Mouse (Mus musculus) midbrain, embryonic 12.5 days (tissue): ENCODE data around the gene Grin2a. TPM values are rescaled to one million over a fixed set of nuclear protein-coding genes. Genes with fewer than 3 reads are reported as not detected.

ENCODE experiments used
- ATAC-seq: fragments of 200-750 bp; cut with Nextera tagmentation; 2 replicates; pipeline ENCODE4 v1.8.0; 2017; ENCODE audit warnings: low read depth, moderate TSS enrichment, moderate library complexity; ENCODE audit not compliant: low FRiP score
- H3K27ac ChIP-seq: fragments of 300-500 bp; sonication (generic); replicated peaks from 2 replicates; pipeline ENCODE4 v1.5.1; 2016; ENCODE audit warnings: mild to moderate bottlenecking
- H3K27me3 ChIP-seq: fragments of 300-500 bp; sonication (generic); 2 replicates; pipeline ENCODE4 v1.6.1; 2016; ENCODE audit warnings: mild to moderate bottlenecking
- H3K36me3 ChIP-seq: fragments of 300-500 bp; sonication (generic); 2 replicates; pipeline ENCODE4 v1.6.1; 2016
- H3K4me1 ChIP-seq: fragments of 300-500 bp; sonication (generic); 2 replicates; pipeline ENCODE4 v1.6.1; 2016
- H3K4me2 ChIP-seq: fragments of 300-500 bp; sonication (generic); replicated peaks from 2 replicates; pipeline ENCODE4 v1.6.1; 2016; ENCODE audit warnings: mild to moderate bottlenecking, moderate library complexity
- H3K4me3 ChIP-seq: fragments of 300-500 bp; sonication (generic); 2 replicates; pipeline ENCODE4 v1.5.1; 2016; ENCODE audit warnings: mild to moderate bottlenecking
- H3K9ac ChIP-seq: fragments of 300-500 bp; sonication (generic); replicated peaks from 2 replicates; pipeline ENCODE4 v1.6.1; 2016; ENCODE audit warnings: mild to moderate bottlenecking, moderate library complexity
- H3K9me3 ChIP-seq: fragments of 300-500 bp; sonication (generic); 2 replicates; pipeline ENCODE4 v1.6.1; 2016; ENCODE audit warnings: mild to moderate bottlenecking
- WGBS: fragments of 180-500 bp; shearing (Covaris S2); methylation state at CpG from one replicate; pipeline ENCODE4 v1.1.7; 2016; 5-methylcytosine and 5-hydroxymethylcytosine counted together
- polyA plus RNA-seq: library from polyadenylated mRNA; unstranded; fragments of >200 nt; fragmentation: Nextera tagmentation; extraction: Ambion mirVana; gene quantifications from 2 replicates; pipeline ENCODE4 v1.2.1, GENCODE M21; 2016

The Grin2a gene
- polyA plus RNA-seq, 1 experiment from 2014 or later: 2.8 TPM

DNA sequence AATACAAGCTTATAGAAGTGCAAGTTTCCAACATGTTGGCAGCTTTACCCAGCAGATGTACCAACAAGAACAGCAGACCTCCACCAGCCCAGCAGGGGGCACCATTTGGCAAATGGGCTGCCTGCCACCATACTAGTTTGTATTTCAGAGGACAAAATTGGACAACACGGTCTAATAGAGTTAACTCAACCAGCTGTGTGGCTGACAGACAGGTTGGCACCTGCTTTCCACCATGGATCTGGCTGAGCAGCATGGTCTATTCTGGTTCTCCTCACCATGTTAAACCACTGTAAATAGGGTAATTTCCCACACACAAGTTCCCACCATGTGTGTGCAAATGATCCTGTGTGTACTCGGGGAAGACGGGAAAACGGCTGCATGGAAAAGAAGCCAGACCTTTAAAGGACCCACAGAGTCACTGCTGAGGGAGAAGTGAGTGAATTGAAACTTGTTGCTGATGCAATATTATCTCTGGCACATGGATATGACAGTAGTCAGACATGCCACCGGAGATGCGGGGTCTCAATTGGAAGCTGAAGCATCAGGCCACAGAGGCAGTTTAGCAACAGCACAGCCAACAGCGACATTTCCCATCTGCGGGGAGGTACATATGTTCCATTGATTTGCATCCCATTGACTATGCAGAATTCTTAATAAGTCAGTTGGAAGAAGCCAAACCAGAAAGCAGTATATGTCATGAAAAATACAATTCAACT, 259.8 kb downstream of the Grin2a start:
- ATAC-seq: no peak
- Histone ChIP-seq H3K4me2 (no peak overlapping the region), H3K27ac (no peak overlapping the region), H3K4me1 (no peaks in the 10 kb centered on the region), H3K36me3 (no peaks in the 10 kb centered on the region), H3K4me3 (no peak overlapping the region), H3K9me3 (no peaks in the 10 kb centered on the region), H3K27me3 (no peaks in the 10 kb centered on the region), H3K9ac (no peak overlapping the region)
- 85% methylated on average over 8 of the region's 8 CpGs for WGBS

GRCm38 (mm10) chr16:9727603-9728002, 267.8 kb downstream of the Grin2a start:
- no peaks in the 10 kb centered on the region for H3K4me1 ChIP-seq
- no peak overlapping the region for H3K9ac ChIP-seq
- no peaks in the 10 kb centered on the region for H3K9me3 ChIP-seq
- ATAC-seq: no peak
- H3K36me3 ChIP-seq: no peaks in the 10 kb centered on the region
- H3K27ac ChIP-seq: no peak overlapping the region
- no peaks in the 10 kb centered on the region for H3K27me3 ChIP-seq
- H3K4me3 ChIP-seq: no peak overlapping the region
- WGBS: 92% methylated on average over 5 of the region's 5 CpGs
- no peak overlapping the region for H3K4me2 ChIP-seq

GRCm38 (mm10) chr16:9725578-9726113, 269.7 kb downstream of the Grin2a start:
- Histone ChIP-seq H3K36me3 (no peaks in the 10 kb centered on the region), H3K9ac (no peak overlapping the region), H3K9me3 (no peaks in the 10 kb centered on the region), H3K4me2 (no peak overlapping the region), H3K4me1 (no peaks in the 10 kb centered on the region), H3K27ac (no peak overlapping the region), H3K4me3 (no peak overlapping the region), H3K27me3 (no peaks in the 10 kb centered on the region)
- WGBS: 91% methylated on average over 7 of the region's 7 CpGs
- ATAC-seq: no peak

GRCm38 (mm10) chr16:9711398-9711797, 284.0 kb downstream of the Grin2a start:
- no peak overlapping the region for H3K4me3 ChIP-seq
- H3K4me2 ChIP-seq: no peak overlapping the region
- 91% methylated on average over 2 of the region's 2 CpGs for WGBS
- no peaks in the 10 kb centered on the region for H3K27me3 ChIP-seq
- no peaks in the 10 kb centered on the region for H3K36me3 ChIP-seq
- H3K27ac ChIP-seq: no peak overlapping the region
- ATAC-seq: no peak
- H3K4me1 ChIP-seq: no peaks in the 10 kb centered on the region
- no peaks in the 10 kb centered on the region for H3K9me3 ChIP-seq
- no peak overlapping the region for H3K9ac ChIP-seq

DNA sequence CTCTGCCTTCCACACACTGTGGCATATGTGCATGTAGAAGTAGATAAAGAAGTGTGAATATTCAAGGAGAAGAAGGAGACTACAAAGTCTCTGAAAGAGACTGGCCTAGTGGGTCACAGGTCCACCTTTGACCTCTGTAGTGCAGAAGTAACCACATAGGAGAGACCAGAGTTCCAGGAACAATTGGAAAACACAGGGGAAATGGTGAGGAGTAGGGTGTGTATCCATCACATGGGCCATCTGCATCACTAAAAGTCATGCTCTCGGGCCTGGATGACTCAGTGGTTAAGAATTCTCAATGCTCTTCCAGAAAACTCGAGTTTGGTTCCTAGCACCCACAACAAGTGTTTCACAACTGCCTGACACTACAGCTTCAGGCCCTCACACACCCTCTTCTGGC, 285.4 kb downstream of the Grin2a start:
- H3K4me1 ChIP-seq: no peaks in the 10 kb centered on the region
- H3K4me3 ChIP-seq: no peak overlapping the region
- no peak overlapping the region for H3K9ac ChIP-seq
- no peak for ATAC-seq
- no peaks in the 10 kb centered on the region for H3K36me3 ChIP-seq
- H3K9me3 ChIP-seq: no peaks in the 10 kb centered on the region
- no peaks in the 10 kb centered on the region for H3K27me3 ChIP-seq
- H3K27ac ChIP-seq: no peak overlapping the region
- 64% methylated on average over 2 of the region's 2 CpGs for WGBS
- no peak overlapping the region for H3K4me2 ChIP-seq

GRCm38 (mm10) chr16:9697141-9697540, 298.2 kb downstream of the Grin2a start:
- no peaks in the 10 kb centered on the region for H3K4me1 ChIP-seq

DNA sequence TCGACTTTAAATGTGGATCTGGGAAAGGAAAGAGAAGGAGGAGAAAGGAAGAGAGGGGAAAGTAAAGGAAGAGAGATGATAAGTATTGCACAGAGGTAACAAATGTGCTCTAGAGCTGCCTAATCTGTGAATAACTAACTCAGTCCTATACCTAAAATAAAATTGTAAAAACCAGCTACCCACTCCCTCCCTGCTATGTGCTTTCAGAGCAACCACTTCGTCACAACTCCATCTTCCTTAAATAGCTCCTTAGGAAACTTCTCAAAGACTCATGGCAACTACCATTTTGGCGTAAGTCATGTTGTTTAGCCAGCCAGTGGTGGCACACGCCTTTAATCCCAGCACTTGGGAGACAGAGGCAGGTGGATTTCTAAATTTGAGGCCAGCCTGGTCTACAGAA, 301.3 kb downstream of the Grin2a start:
- ATAC-seq: no peak
- Histone ChIP-seq H3K4me3 (no peak overlapping the region), H3K9me3 (no peaks in the 10 kb centered on the region), H3K9ac (no peak overlapping the region), H3K27me3 (no peaks in the 10 kb centered on the region), H3K36me3 (no peaks in the 10 kb centered on the region), H3K4me1 (no peaks in the 10 kb centered on the region), H3K27ac (no peak overlapping the region), H3K4me2 (no peak overlapping the region)
- WGBS: 85% methylated on average over 4 of the region's 4 CpGs

More at GRCm38 (mm10) chr16:9697141-9697540, 298.2 kb downstream of the Grin2a start:
- Histone ChIP-seq H3K9me3 (no peaks in the 10 kb centered on the region), H3K27me3 (no peaks in the 10 kb centered on the region), H3K36me3 (no peaks in the 10 kb centered on the region), H3K4me3 (no peak overlapping the region), H3K4me2 (no peak overlapping the region), H3K9ac (no peak overlapping the region), H3K27ac (no peak overlapping the region)
- 69% methylated on average over 2 of the region's 2 CpGs for WGBS
- no peak for ATAC-seq

- ATAC-seq: no peak
- H3K27me3 ChIP-seq: no peaks in the 10 kb centered on the region
These were observed 306.7 kb downstream of the Grin2a start for GRCm38 (mm10) chr16:9688523-9689140.

GRCm38 (mm10) chr16:9680572-9680971, 314.8 kb downstream of the Grin2a start:
- Histone ChIP-seq H3K4me2 (no peak overlapping the region), H3K9ac (no peak overlapping the region)
- 79% methylated on average over 4 of the region's 4 CpGs for WGBS

More at GRCm38 (mm10) chr16:9688523-9689140, 306.7 kb downstream of the Grin2a start:
- Histone ChIP-seq H3K27ac (no peak overlapping the region), H3K4me3 (no peak overlapping the region), H3K9ac (no peak overlapping the region), H3K36me3 (no peaks in the 10 kb centered on the region), H3K4me1 (0 out of 2 replicates have a peak, but pooled peaks cover 6% of the 10 kb centered on the region), H3K9me3 (no peaks in the 10 kb centered on the region), H3K4me2 (no peak overlapping the region)
- WGBS: 14% methylated on average over 1 of the region's 1 CpGs

DNA sequence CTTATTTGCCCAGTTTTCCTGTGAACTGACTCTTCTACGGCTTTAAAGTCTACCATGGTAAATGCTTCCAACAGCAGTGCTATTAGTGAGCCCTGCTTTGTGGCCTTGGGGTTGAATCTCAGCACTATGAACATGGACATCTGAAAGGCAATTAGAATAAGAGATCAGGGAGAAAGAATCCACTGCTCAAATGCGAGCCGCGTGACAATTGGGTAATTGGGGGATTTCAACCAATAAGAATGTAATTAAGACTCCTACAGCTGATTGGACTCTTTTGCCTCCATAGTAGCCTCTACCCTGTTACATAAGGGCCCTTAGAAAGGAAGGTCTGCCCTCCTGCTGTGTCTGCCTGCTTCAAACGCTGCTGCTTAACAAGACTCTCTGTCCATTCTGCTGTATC, 315.4 kb downstream of the Grin2a start:
- H3K27ac ChIP-seq: 0 out of 2 replicates have a peak overlapping the region, but pooled peaks have one; percentile 3
- no peak overlapping the region for H3K9ac ChIP-seq
- 29% methylated on average over 5 of the region's 5 CpGs for WGBS
- H3K4me2 ChIP-seq: 0 out of 2 replicates have a peak overlapping the region, but pooled peaks have one; percentile 9
- no peaks in the 10 kb centered on the region for H3K9me3 ChIP-seq
- no peak overlapping the region for H3K4me3 ChIP-seq
- no peaks in the 10 kb centered on the region for H3K36me3 ChIP-seq
- H3K4me1 ChIP-seq: peaks cover 13% of the 10 kb centered on the region
- peak; percentile 54; the same call in 1 of the 2 replicates for ATAC-seq
- no peaks in the 10 kb centered on the region for H3K27me3 ChIP-seq

More at GRCm38 (mm10) chr16:9680572-9680971, 314.8 kb downstream of the Grin2a start:
- Histone ChIP-seq H3K27me3 (no peaks in the 10 kb centered on the region), H3K4me3 (no peak overlapping the region), H3K4me1 (peaks cover 13% of the 10 kb centered on the region), H3K27ac (0 out of 2 replicates have a peak overlapping the region, but pooled peaks have one; percentile 3), H3K9me3 (no peaks in the 10 kb centered on the region), H3K36me3 (no peaks in the 10 kb centered on the region)
- no peak for ATAC-seq

- H3K27me3 ChIP-seq: no peaks in the 10 kb centered on the region
- no peak overlapping the region for H3K4me3 ChIP-seq
- no peak for ATAC-seq
- H3K9me3 ChIP-seq: no peaks in the 10 kb centered on the region
- H3K4me2 ChIP-seq: no peak overlapping the region
- 42% methylated on average over 7 of the region's 7 CpGs for WGBS
- peaks cover 13% of the 10 kb centered on the region for H3K4me1 ChIP-seq
- no peaks in the 10 kb centered on the region for H3K36me3 ChIP-seq
- H3K9ac ChIP-seq: no peak overlapping the region
- H3K27ac ChIP-seq: no peak overlapping the region
These were observed 316.6 kb downstream of the Grin2a start for GRCm38 (mm10) chr16:9678750-9679149.

- peak overlapping the region; percentile 67 for H3K27ac ChIP-seq
- 42% methylated on average over 2 of the region's 2 CpGs for WGBS
- no peaks in the 10 kb centered on the region for H3K9me3 ChIP-seq
- peaks cover 6% of the 10 kb centered on the region; the same call in 1 of the 2 replicates for H3K4me1 ChIP-seq
- peak; percentile 92 for ATAC-seq
- H3K27me3 ChIP-seq: no peaks in the 10 kb centered on the region
- no peak overlapping the region for H3K9ac ChIP-seq
- no peaks in the 10 kb centered on the region for H3K36me3 ChIP-seq
- no peak overlapping the region for H3K4me2 ChIP-seq
- no peak overlapping the region for H3K4me3 ChIP-seq
These were observed 323.0 kb downstream of the Grin2a start for GRCm38 (mm10) chr16:9672390-9672789.
